Mouse (Mus musculus): ENCODE measurements around the gene Csgalnact2.

Csgalnact2 gene

DNA sequence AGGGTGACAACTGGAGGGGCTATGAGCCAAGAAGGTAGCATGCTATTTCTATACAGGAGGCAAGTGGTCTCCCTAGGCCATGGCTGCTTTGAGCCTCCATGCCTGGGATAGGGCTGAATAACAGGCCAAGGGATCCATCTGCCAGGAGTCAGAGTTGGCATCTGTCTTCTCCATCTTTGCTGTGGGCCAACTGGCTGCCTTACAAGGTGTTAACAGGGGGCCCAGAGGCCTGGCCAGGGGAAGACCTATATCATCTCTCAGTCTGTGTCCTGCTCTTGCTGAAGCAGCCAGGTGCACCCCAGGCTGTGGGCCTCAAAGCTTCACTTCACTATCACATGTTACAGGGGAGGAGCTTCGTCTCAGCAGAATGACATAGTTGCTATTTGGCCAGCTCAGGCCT, 66.8 kb downstream of the Csgalnact2 start:
- DNase-seq (ENCODE audit: low spot score): no peak

DNA sequence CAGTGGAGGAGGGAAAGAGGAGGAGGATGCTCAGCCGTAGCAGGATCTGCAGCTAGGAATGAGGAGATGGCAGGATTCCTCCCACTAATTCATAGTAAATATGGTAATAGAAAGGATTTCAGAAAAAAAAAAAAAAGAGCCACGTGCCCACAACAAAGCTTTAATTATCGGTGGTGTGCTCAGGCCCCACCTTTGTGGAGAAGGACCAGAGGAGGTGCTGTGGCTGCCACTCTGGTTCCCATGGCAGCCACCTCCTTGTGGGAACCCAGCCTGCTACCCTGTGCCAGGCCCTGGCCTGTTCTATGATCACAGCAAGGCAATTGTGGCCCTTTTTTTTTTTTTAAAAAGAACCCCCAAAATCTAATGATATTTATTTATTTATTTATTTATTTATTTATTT, 67.5 kb downstream of the Csgalnact2 start:
- no peak for DNase-seq (ENCODE audit: low spot score)

DNA sequence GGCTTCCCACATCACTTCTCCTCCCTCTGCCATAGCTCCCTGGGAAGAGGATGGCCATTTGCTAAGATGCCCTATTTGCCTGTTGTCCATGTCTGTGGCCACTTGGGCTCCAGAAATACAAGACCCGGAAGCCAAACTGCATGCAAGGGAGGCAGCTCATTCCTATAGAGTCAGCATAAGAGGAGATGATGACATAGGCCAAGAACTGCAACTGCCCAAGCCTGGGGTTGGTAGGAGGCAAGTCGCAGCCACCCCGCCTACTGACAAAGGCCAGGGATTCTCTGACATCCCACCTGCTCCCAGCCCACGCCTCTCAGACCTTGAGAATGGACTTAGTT, 68.0 kb downstream of the Csgalnact2 start:
- no peak for DNase-seq (ENCODE audit: low spot score)

DNA sequence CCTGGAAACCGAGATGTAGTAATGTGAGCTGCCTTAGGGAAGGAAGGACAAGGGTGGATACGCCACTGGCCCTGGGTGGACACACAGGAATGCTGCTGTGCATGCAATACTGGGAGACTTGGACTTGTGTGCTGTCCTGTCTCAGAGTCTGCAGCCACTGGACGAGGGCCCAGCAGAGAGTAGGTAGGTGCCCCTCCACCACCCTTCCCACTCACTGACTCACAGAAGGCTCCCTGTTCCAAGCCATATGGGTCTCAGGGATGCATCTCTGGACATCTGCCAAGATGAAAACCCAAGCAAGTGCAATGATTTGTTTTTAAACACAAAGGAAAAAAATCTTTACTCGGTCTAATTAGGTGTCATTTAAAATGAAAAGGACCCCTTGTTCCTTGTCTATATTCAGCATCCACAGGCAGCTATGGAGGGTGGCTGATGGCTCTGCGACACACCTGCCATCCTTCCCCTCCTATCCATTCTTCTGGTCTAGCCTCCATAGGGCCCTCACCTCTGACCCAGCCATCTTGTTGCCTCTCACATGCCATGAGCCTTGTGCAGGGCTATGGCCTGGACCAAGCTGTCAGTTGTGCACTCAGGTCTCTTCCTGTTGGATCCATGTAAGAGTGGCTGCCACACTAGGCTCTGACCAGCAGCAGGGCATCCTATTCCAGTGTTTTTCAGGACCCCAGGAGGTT, 68.5 kb downstream of the Csgalnact2 start:
- no peak for DNase-seq (ENCODE audit: low spot score)

DNA sequence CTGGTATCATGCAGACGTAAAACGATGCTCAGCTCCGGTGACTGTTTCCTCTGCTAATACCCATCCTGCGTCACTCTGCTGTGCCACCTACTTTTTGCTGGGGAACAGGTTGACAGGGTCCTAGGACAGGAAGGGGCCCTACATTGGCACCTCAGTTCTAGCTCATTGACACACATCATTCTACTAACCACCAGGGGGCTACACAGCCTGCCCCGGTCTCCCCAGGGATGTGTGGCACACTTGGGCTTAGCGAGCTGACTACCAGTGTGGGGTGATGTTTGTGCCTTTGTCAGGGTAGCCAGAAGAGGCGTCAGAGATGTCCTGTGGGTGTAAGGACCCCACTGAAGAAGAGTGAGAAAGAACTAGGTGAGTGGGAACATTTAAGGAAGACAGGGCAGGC, 71.2 kb downstream of the Csgalnact2 start:
- no peak for DNase-seq (ENCODE audit: low spot score)

DNA sequence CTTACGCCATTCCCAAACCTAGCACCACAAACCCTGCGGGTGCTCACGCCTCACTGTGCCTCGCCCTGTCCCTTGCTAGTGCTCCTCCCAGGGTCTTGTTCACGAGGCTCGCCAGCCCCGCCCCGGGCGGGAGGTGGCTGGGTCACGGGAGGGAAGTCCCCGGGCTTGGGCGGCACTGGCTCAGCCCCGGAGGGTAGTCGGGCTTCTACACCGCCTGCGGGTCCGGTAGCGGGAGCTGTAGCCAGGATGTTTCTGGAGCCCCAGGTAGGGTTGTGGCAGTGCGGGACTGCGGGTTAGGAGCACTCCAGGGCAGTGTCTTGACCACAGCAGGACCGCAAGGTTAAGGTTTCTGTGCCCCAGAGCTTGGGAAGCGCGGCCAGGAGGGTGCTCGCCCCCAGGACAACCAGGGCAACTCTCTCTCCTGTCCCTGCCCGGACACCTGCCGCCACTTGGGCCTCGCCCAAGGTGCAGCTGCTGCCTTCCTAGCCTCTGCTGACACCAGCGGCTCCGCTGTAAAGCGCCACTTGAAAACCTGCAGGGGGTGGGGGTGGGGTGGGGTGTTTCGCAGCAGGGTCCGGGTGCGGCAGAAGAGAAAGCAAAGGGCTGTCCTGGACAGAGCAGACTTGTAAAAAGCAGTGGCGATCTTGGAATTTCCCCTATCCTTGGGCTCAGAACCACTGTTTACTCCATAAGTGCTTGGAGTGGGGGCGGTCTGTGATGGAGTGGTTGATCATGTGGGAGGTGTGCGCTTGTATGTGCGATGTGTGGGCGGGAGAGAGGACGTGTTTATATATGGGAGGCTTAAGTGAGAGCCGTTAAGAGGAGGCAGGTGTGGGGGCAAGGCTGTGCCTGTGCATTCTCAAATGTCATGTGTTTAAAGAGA, 72.5 kb downstream of the Csgalnact2 start:
- DNase-seq (ENCODE audit: low spot score): no peak

DNA sequence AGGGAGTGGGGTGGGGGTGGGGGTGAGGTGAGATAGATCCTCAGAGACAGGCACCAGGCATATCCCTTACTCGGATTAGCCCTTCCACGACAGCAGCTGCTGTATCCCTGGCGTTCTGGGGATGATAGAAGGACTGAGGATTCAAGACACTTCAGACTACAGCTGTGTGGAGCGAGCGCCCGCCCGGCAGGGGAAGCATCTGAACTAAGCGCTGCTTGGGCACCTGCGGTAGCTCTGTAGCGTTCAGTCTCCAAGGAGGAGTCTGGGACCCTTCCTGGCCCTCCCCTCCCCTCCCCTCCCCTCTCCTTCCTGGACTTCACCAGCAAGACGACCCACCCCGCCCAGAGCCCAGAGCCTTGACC, 73.1 kb downstream of the Csgalnact2 start:
- DNase-seq (ENCODE audit: low spot score): no peak

DNA sequence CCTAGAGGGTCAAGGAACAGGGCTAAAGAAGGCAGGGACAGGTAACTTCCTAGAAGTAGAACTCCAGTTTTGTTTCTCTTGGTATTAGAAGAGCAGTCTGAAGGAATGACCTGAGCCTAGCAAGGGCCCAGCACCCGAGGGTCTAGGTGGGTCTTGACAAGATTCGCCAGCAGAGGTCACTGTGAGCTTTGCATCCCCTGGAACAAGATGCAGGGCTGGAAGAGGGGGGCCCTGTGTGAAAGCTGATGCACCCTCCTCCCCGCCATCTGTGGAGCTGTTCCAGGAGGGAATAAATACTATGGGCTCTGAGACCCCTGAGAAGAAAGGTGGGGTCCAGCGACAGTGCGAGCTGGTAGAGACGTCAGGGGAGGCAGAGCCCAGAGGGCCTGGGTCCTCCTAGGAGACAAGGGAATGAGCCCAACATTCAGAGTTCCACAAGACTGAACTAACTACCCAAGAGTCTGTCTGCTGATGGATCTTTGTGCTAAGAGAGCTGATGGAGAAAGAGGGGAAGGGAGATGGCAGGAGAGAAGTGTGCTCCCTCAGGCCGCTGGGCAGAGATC, 73.9 kb downstream of the Csgalnact2 start:
- DNase-seq (ENCODE audit: low spot score): no peak

DNA sequence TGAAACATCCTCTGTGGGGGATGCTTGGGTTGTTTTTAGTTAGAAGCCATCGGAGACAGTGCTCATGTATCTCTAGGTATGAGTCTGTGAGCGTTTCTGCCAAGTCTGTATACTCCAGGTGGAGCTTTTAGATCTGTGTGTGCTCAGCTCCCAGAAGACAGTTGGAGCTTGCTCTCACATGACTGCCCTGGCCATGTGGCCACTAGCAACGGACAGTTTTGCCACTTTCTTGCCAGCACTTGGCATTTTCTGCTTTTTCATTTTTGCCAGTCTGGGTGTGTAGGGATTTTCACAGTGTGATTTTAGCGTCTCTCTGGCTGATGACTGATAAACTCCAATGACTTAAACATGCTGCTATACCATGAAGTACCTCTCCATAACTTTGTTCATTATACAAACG, 75.7 kb downstream of the Csgalnact2 start:
- no peak for DNase-seq (ENCODE audit: low spot score)

DNA sequence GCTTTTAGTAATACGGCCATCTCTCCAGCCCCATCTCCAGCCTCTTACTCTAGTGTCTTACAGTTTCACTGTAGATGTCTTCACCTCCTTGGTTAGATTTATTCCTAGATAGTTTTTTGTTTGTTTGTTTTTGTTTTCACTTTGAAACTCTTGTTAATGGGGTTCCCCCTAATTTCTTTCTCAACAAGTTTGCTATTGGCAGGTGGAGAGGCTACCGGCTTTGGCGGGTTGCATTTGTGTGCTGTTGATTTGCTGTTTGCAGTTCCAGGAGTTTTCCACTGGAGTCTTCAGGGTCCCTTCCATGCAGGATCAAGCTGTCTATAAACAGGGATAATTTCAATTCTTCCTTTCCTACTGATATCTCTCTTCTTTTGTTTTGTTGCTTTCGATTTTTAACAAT, 77.7 kb downstream of the Csgalnact2 start:
- DNase-seq (ENCODE audit: low spot score): no peak

Measured in testis, postnatal 14 days (tissue).